Mouse (Mus musculus) forebrain, embryonic 13.5 days (tissue): ENCODE results near the gene Mrps18b. TPM values are rescaled to one million over a fixed set of nuclear protein-coding genes. Genes with fewer than 3 reads are reported as not detected.

Source experiments
- ATAC-seq: fragments of 200-750 bp; cut with Nextera tagmentation; 2 replicates; pipeline ENCODE4 v1.8.0; 2017
- H3K27ac ChIP-seq: fragments of 300-500 bp; sonication (generic); 2 replicates; pipeline ENCODE4 v1.5.1; 2015; ENCODE audit warnings: inconsistent platforms, mild to moderate bottlenecking, moderate library complexity
- H3K27me3 ChIP-seq: fragments of 300-500 bp; sonication (generic); 2 replicates; pipeline ENCODE4 v1.6.1; 2015; ENCODE audit warnings: mild to moderate bottlenecking, inconsistent platforms
- H3K36me3 ChIP-seq: fragments of 300-500 bp; sonication (generic); 2 replicates; pipeline ENCODE4 v1.6.1; 2015; ENCODE audit warnings: mild to moderate bottlenecking, inconsistent platforms; ENCODE audit not compliant: poor library complexity, severe bottlenecking
- H3K4me1 ChIP-seq: fragments of 300-500 bp; sonication (generic); 2 replicates; pipeline ENCODE4 v1.6.1; 2015; ENCODE audit warnings: inconsistent platforms
- H3K4me2 ChIP-seq: fragments of 300-500 bp; sonication (generic); 2 replicates; pipeline ENCODE4 v1.6.1; 2015; ENCODE audit warnings: inconsistent platforms, mild to moderate bottlenecking, moderate library complexity
- H3K4me3 ChIP-seq: fragments of 300-500 bp; sonication (generic); 2 replicates; pipeline ENCODE4 v1.5.1; 2015; ENCODE audit warnings: mild to moderate bottlenecking, inconsistent platforms
- H3K9ac ChIP-seq: fragments of 300-500 bp; sonication (generic); 2 replicates; pipeline ENCODE4 v1.6.1; 2015; ENCODE audit warnings: mild to moderate bottlenecking, inconsistent platforms
- H3K9me3 ChIP-seq: fragments of 300-500 bp; sonication (generic); replicated peaks from 2 replicates; pipeline ENCODE4 v1.6.1; 2016; ENCODE audit warnings: inconsistent platforms
- WGBS: fragments of 180-500 bp; shearing (Covaris S2); methylation state at CpG from one replicate; pipeline ENCODE4 v1.1.7; 2015; 5-methylcytosine and 5-hydroxymethylcytosine counted together
- polyA plus RNA-seq: library from polyadenylated mRNA; unstranded; fragments of >200 nt; fragmentation: Nextera tagmentation; extraction: Ambion mirVana; gene quantifications from 2 replicates; pipeline ENCODE4 v1.2.1, GENCODE M21; 2015

Gene Mrps18b
- polyA plus RNA-seq, 1 experiment from 2014 or later = 57.1 TPM

DNA sequence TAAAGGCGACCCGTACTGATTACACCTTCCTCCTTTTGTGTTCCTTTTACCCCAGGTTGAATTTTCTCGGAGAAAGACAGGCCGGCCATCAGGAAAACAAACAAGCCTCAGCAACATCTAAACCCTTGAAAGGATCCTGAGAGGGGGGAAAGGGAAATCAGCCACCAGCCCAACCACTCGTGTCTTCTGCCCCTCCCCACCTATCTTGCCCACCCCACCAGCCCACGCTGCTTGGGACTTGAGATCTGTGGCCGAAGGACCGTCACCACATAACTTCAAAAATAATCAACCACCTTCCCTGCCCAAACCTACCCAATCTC is 914 bp upstream of the Mrps18b start:
- Histone ChIP-seq H3K9ac (peak overlapping the region; percentile 98), H3K4me2 (peak overlapping the region; percentile 79), H3K9me3 (no peaks in the 10 kb centered on the region), H3K36me3 (peaks cover 18% of the 10 kb centered on the region; the same call in 1 of the 2 replicates), H3K27me3 (no peaks in the 10 kb centered on the region), H3K27ac (peak overlapping the region; percentile 99), H3K4me1 (peaks cover 35% of the 10 kb centered on the region), H3K4me3 (peak overlapping the region; percentile 76)
- ATAC-seq = no peak
- WGBS = 0% methylated on average over 8 of the region's 8 CpGs

DNA sequence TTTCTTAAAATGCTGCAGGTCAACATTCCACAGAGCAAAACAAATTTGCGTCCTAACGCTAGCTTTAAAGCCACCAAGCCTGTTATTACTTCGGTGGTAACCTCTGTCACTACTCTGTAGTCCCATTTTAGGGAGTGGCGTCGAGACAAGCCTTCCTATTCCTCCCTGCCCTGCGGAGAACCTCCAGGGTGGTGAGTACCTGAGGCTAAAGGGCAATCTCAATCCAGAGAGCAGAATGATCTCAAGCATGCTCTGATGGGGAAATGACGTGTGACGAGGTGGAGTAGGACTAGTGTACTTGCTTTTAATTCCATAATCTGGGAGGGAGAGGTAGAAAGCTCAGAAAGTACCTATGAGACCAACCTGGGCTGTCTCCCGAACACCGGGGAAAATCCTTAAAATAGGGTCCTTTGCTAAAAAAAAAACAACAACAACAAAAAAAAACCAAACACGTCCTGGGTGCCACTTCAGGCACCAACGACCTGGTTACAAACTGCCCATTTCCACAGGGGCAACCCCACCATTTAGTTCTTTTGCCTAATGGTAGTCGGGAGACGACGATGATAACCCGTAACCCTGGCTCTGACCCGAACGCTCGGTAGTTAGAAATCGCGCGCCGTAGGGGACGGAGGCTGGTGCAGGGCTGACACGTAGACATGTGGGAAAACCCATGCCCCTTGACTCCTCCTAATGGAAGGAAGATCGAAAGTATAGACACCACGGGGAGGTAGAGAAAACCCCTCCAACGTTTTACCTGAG is 472 bp downstream of the Mrps18b start:
- H3K27ac ChIP-seq = peak overlapping the region; percentile 99

DNA sequence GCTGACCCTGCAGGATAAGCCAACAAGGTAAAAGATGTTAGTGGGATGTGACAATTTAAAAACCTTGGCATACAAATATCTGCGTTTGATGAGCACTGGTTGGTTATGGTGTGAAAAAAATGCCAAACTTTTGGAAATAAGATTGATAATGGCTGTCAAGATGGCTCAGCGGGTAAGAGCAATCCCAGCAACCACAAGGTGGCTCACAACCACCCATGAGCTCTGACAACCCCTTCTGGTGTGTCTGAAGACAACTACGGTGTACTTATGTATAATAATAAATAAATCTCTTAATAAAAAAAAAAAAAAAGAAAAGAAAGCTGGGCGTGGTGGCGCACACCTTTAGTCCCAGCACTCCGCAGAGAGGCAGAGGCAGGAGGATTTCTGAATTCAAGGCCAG is 1.2 kb downstream of the Mrps18b start:
- WGBS = 84% methylated on average over 6 of the region's 6 CpGs
- no peak overlapping the region for H3K27ac ChIP-seq
- no peak overlapping the region for H3K4me3 ChIP-seq

More for the DNA sequence above, 472 bp downstream of the Mrps18b start:
- H3K4me2 ChIP-seq = peak overlapping the region; percentile 73
- peaks cover 32% of the 10 kb centered on the region; the same call in 1 of the 2 replicates for H3K36me3 ChIP-seq
- ATAC-seq = no peak; the same call in 1 of the 2 replicates
- no peaks in the 10 kb centered on the region for H3K9me3 ChIP-seq
- H3K27me3 ChIP-seq = no peaks in the 10 kb centered on the region
- 3% methylated on average over 28 of the region's 28 CpGs for WGBS
- peaks cover 23% of the 10 kb centered on the region for H3K4me1 ChIP-seq
- peak overlapping the region; percentile 63 for H3K9ac ChIP-seq
- peak overlapping the region; percentile 76 for H3K4me3 ChIP-seq

DNA sequence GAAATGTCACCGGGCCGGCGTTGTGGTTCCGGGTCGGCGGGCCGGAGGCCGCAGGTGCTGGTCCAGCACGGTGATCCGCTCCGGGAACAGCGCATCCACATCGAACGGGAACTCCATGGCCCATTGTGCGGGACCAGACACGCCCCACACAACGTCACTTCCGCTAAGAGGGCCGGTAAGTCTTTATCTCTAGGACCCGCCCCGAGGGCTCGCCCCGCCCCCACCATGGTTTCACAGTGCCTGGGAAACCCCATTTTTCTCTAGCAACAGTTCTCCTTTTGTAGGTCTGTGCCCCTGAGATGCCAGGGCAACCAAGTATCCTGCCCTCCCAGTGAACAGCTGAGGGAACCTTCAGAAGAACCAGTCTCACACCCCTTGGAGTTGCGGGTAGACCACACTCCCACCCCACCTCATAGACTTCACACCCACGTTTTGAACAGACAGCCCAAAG is 6.2 kb downstream of the Mrps18b start, which contains the start of gene Atat1:
Gene Atat1 (minus strand): TSS at position 157 of the 451 bp plus-strand sequence.
- Histone ChIP-seq H3K9me3 (no peaks in the 10 kb centered on the region), H3K27ac (peak within 1 kb of the TSS; percentile 85), H3K4me2 (peak within 1 kb of the TSS; percentile 95), H3K36me3 (peaks cover 68% of the 10 kb centered on the region), H3K4me1 (peaks cover 25% of the 10 kb centered on the region), H3K9ac (peak within 1 kb of the TSS; percentile 85), H3K4me3 (peak within 1 kb of the TSS; percentile 74), H3K27me3 (no peaks in the 10 kb centered on the region)
- WGBS = 3% methylated on average over 24 of the region's 25 CpGs
- peak; percentile 94 for ATAC-seq

More for the DNA sequence above, 1.2 kb downstream of the Mrps18b start:
- H3K4me1 ChIP-seq = peaks cover 15% of the 10 kb centered on the region
- no peaks in the 10 kb centered on the region for H3K9me3 ChIP-seq
- H3K36me3 ChIP-seq = peaks cover 32% of the 10 kb centered on the region; the same call in 1 of the 2 replicates
- ATAC-seq = no peak
- H3K27me3 ChIP-seq = no peaks in the 10 kb centered on the region
- H3K9ac ChIP-seq = no peak overlapping the region
- peak overlapping the region; percentile 73 for H3K4me2 ChIP-seq

DNA sequence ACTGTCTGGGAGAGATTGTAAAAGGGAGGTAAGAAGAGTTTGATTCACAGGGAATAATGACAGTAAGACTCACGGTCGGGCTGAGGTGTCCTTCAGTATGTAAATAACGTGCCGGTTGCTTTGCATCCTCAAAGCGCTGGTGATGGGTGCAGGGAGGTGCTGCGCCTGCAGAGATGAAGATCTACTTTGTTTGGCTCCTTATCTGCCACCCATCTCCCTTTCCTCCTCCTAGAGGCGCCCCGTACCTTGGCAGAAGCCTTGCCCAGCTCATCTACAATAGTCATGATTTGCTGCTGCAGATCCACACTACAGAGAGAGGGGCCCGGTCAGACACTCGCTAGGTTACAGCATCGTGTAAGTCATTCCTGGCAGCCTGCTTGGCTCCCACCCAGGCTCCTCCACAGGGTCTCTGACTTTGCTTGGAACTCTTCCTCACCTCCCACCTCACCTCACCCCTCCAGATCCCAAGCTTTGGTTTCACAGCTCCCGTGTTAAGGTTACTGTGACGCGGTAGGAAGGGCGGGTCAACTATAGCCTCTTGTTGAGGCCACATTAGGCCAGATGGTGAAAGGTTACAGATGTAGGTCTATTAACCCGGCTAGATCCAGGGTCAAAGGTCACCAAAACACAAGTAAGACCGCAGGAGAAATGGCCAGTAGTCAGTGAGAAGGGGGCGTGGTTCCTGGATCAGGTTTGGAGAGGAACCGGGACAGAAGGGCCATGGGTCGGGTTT is 6.8 kb downstream of the Mrps18b start:
- peaks cover 72% of the 10 kb centered on the region for H3K36me3 ChIP-seq
- no peaks in the 10 kb centered on the region for H3K9me3 ChIP-seq
- ATAC-seq = peak; percentile 34
- H3K4me2 ChIP-seq = peak overlapping the region; percentile 95
- H3K27ac ChIP-seq = peak overlapping the region; percentile 85
- H3K4me3 ChIP-seq = peak overlapping the region; percentile 74
- H3K27me3 ChIP-seq = no peaks in the 10 kb centered on the region
- WGBS = 24% methylated on average over 20 of the region's 20 CpGs
- H3K9ac ChIP-seq = peak overlapping the region; percentile 85
- H3K4me1 ChIP-seq = peaks cover 25% of the 10 kb centered on the region

DNA sequence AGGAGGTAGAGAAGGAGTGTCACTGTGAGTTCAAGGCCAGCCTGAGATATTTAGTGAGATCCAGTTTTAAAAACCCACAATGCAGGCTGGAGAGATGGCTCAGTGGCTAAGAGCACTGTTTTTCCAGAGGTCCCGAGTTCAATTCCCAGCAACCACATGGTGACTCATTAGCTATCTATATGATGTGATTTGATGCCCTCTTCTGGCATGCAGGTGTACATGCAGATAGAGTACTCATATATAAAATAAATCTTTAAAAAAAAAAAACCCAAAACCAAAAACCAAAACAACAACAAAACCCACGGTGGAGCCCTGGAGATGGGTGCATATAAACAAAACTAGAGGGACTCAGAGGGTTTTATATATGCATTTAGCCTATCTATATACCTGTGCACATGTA is 8.6 kb downstream of the Mrps18b start:
- Histone ChIP-seq H3K9me3 (no peaks in the 10 kb centered on the region), H3K4me2 (peak overlapping the region; percentile 95), H3K9ac (0 out of 2 replicates have a peak overlapping the region, but pooled peaks have one; percentile 85), H3K4me1 (peaks cover 25% of the 10 kb centered on the region), H3K36me3 (peaks cover 78% of the 10 kb centered on the region), H3K27ac (no peak overlapping the region), H3K4me3 (peak overlapping the region; percentile 13; the same call in 1 of the 2 replicates), H3K27me3 (no peaks in the 10 kb centered on the region)
- WGBS = 84% methylated on average over 2 of the region's 2 CpGs
- ATAC-seq = no peak

DNA sequence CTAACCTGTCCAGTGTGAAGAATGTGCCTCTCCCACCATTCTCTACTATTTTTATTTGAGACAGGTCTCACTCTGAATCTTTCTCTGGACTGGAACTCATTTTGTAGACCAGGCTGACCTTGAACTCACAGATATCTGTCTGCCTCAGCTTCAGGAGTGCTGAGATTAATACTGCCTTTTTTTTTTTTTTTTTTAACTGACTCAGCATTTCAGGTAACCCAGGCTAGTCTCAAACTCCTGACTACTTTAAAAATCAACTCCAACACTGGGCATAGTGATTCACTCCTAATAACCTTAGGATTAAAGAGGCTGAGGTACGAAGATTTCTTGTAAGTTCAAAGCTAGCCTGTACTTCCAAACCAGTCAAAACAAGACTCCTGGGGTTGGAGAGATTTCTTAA is 10.6 kb downstream of the Mrps18b start:
- Histone ChIP-seq H3K27ac (no peak overlapping the region), H3K36me3 (peaks cover 80% of the 10 kb centered on the region), H3K4me1 (peaks cover 25% of the 10 kb centered on the region), H3K9ac (no peak overlapping the region), H3K9me3 (no peaks in the 10 kb centered on the region), H3K4me3 (no peak overlapping the region), H3K27me3 (no peaks in the 10 kb centered on the region), H3K4me2 (no peak overlapping the region)
- WGBS = 98% methylated on average over 1 of the region's 1 CpGs
- no peak for ATAC-seq

DNA sequence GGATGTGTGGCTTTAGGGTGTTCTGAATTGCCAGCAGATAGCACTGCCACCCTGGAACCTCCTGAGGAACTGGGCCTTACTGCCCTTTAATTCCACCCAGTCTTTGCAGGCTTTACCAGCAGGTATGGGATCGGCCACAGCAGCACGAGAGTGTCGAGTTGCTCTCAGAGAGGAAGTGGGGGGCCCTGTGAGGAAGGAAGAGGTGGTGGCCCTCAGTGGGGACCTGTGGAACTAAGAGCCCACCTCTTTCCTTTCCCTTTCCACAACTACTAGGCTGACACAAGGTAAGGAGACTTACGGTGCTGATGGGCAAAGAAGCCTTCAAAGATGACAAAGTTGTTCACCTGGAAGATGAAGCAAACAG is 12.2 kb downstream of the Mrps18b start:
- no peaks in the 10 kb centered on the region for H3K27me3 ChIP-seq
- no peak overlapping the region for H3K4me2 ChIP-seq
- H3K9ac ChIP-seq = no peak overlapping the region
- no peak overlapping the region for H3K27ac ChIP-seq
- peaks cover 20% of the 10 kb centered on the region for H3K4me1 ChIP-seq
- WGBS = 82% methylated on average over 4 of the region's 4 CpGs
- H3K36me3 ChIP-seq = peaks cover 96% of the 10 kb centered on the region
- no peak for ATAC-seq
- H3K9me3 ChIP-seq = no peaks in the 10 kb centered on the region
- H3K4me3 ChIP-seq = no peak overlapping the region

DNA sequence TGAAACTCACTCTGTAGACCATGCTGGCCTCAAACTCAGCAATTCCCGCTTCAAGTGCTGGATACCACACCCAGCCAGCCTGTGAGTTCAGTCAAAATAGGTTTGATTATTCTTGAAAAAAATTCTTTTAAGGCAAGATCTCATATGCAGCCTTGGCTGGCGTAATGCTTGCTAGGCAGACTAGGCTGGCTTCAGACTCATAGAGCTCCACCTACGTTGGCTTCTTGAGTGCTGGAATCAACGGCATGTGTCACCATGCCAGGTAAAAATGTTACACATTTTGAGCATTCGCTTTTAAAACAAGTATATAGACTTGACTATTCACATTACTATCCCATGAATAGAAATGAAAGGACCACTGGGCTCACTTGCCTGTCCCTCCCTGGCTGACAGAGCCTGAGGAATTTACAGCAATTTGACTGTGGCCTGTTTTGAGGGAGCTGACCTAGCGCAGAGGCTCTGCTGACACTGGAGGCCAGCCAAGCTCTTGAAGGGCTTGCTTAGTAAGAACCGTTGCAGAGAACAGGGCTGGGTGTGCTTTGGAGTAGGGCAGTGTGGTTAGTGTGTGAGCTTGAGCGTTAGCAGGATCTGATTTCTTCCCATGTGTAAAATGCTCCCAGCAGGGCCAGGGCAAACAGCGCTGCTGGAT is 12.7 kb downstream of the Mrps18b start:
- Histone ChIP-seq H3K4me3 (no peak overlapping the region), H3K36me3 (peaks cover 97% of the 10 kb centered on the region), H3K4me2 (no peak overlapping the region), H3K27ac (no peak overlapping the region), H3K9me3 (no peaks in the 10 kb centered on the region), H3K27me3 (no peaks in the 10 kb centered on the region), H3K9ac (no peak overlapping the region), H3K4me1 (peaks cover 15% of the 10 kb centered on the region)
- ATAC-seq = no peak
- WGBS = 93% methylated on average over 9 of the region's 9 CpGs

DNA sequence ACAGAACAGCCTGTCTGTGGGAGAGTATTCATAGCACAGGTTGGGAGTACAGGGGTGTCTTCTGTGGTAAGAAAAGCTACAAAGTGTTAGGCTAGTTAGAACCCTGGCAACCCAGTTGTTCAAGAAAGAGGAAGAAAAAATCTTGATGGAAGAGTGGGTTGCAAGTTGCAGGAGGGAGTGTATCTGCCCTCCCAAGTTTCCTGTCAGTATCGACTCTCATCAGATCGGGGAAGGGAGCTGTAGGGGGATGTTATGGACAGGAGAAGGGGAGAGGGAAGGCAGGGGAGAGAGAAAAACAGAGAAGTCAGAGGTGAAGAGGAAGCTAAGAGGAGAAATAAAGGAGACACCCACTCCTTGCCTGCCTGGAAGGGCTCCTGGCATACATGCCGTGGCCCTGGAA is 15.6 kb downstream of the Mrps18b start:
- WGBS = 90% methylated on average over 3 of the region's 3 CpGs
- H3K4me1 ChIP-seq = peaks cover 21% of the 10 kb centered on the region

DNA sequence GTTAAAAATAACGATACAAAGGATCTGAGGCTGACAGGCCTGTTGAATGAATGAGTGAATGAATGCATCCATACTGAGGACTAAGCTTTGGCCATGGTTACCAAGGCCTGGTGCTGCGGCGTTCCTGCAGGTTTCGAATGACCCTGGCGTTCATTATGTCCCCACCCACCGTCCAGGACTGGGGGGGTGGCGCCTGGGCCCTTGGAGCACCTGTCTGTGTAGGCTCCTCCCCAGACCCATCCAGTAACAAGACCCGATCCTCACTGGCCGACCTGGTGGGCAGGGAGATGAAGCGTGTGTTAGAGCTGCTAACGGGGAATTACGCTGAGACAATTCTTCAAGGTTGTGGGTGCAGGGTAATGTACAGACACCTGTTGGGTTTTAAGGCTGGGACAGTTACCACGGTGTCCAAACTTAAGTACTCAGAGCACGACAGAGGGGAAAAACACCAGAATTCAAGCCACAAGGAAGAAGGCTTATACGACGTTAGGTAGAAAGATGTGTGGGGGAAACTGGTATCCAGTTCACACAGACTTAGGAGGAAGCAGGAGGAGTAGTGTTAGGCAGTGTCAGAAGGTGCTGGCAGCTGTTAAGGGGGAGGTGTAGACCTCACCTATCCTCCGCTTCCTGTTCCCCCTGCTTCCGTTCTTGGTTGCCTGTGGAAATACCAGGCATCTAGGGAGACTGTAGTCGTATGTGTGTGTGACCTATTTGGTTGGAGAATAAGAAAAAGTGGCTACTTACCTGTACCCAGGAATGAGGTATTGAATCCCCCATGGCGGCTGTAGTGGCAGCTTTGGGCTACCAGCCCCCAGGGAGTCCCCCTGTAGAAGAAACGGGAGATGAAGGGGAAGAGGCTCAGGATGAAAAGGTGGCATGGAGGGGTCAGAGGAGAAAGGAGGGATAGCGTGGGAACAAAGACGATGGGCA is 18.3 kb downstream of the Mrps18b start:
- Histone ChIP-seq H3K9ac (peak overlapping the region; percentile 87), H3K9me3 (no peaks in the 10 kb centered on the region), H3K27ac (peak overlapping the region; percentile 48), H3K4me1 (peaks cover 24% of the 10 kb centered on the region), H3K4me2 (peak overlapping the region; percentile 99), H3K36me3 (peaks cover 69% of the 10 kb centered on the region), H3K27me3 (no peaks in the 10 kb centered on the region), H3K4me3 (peak overlapping the region; percentile 77)
- 45% methylated on average over 23 of the region's 23 CpGs for WGBS
- peak; percentile 46 for ATAC-seq

More for the DNA sequence above, 15.6 kb downstream of the Mrps18b start:
- Histone ChIP-seq H3K4me3 (no peak overlapping the region), H3K9ac (no peak overlapping the region), H3K9me3 (no peaks in the 10 kb centered on the region), H3K4me2 (no peak overlapping the region), H3K27ac (no peak overlapping the region), H3K36me3 (peaks cover 77% of the 10 kb centered on the region), H3K27me3 (no peaks in the 10 kb centered on the region)
- no peak for ATAC-seq
